Comparison of ENCODE assay signal across 8 mouse cellular contexts in genomic region chr9:69398453-69398850, GRCm38 (mm10). TPM values are rescaled to one million over a fixed set of nuclear protein-coding genes. Genes with fewer than 3 reads are reported as not detected.
DNase-seq lines count a peak whose midpoint lies in the region; ATAC-seq and TF ChIP-seq lines count a peak whose summit lies in the region.

No protein-coding gene starts in this region.

- peak overlapping the region; percentile 72 for H3K4me3 ChIP-seq in kidney, postnatal 0 days (replicated peaks; ENCODE audit: low read depth, low read length)
- H3K4me3 ChIP-seq in hindbrain, postnatal 0 days (ENCODE audit: low read length): peak overlapping the region; percentile 58
- peak overlapping the region; percentile 69 for H3K4me3 ChIP-seq in midbrain, embryonic 15.5 days

- WGBS in kidney, postnatal 0 days: 6% methylated on average over 10 of the region's 10 CpGs
- WGBS in hindbrain, postnatal 0 days: 19% methylated on average over 10 of the region's 10 CpGs
- WGBS in midbrain, embryonic 15.5 days: 21% methylated on average over 10 of the region's 10 CpGs

- peak overlapping the region; percentile 88 for H3K4me2 ChIP-seq in kidney, postnatal 0 days (ENCODE audit: low read length)
- peak overlapping the region; percentile 94 for H3K4me2 ChIP-seq in hindbrain, postnatal 0 days (ENCODE audit: low read depth, low read length)
- H3K4me2 ChIP-seq in midbrain, embryonic 15.5 days: peak overlapping the region; percentile 90

- TF ChIP-seq CTCF in kidney, postnatal 0 days (IDR thresholded peaks at IDR 0.05; ENCODE audit: low read depth): no peak
- no peak for TF ChIP-seq CTCF in hindbrain, postnatal 0 days (IDR thresholded peaks at IDR 0.05; ENCODE audit: low read depth)

- no peaks in the 10 kb centered on the region for H3K36me3 ChIP-seq in kidney, postnatal 0 days (ENCODE audit: insufficient read depth, low read length)
- H3K36me3 ChIP-seq in hindbrain, postnatal 0 days (ENCODE audit: insufficient read depth, low read length): no peaks in the 10 kb centered on the region
- no peaks in the 10 kb centered on the region for H3K36me3 ChIP-seq in midbrain, embryonic 15.5 days (replicated peaks)

- H3K9me3 ChIP-seq in kidney, postnatal 0 days (replicated peaks; ENCODE audit: low read length): no peaks in the 10 kb centered on the region
- no peaks in the 10 kb centered on the region for H3K9me3 ChIP-seq in hindbrain, postnatal 0 days (ENCODE audit: low read length)
- no peaks in the 10 kb centered on the region for H3K9me3 ChIP-seq in midbrain, embryonic 15.5 days

- ATAC-seq in kidney, postnatal 0 days (replicated peaks; ENCODE audit: low FRiP score, low read depth): no peak; the same call in 1 of the 2 replicates
- 0 out of 2 replicates have a peak, but pooled peaks have one; percentile 31 for ATAC-seq in common myeloid progenitor, adult 5-6 weeks (replicated peaks; ENCODE audit: low read depth, poor library complexity, severe bottlenecking)
- peak; percentile 34; the same call in 1 of the 2 replicates for ATAC-seq in hindbrain, postnatal 0 days
- ATAC-seq in midbrain, embryonic 15.5 days (replicated peaks): peak; percentile 46; the same call in 1 of the 2 replicates

- peak overlapping the region; percentile 91 for H3K9ac ChIP-seq in kidney, postnatal 0 days (ENCODE audit: low read depth, low read length)
- H3K9ac ChIP-seq in hindbrain, postnatal 0 days (replicated peaks; ENCODE audit: low read length): peak overlapping the region; percentile 88
- H3K9ac ChIP-seq in midbrain, embryonic 15.5 days: peak overlapping the region; percentile 83

- peak overlapping the region; percentile 94 for H3K27ac ChIP-seq in kidney, postnatal 0 days
- peak overlapping the region; percentile 93; the same call in 1 of the 2 replicates for H3K27ac ChIP-seq in hindbrain, postnatal 0 days
- H3K27ac ChIP-seq in midbrain, embryonic 15.5 days: peak overlapping the region; percentile 93

- no peak for DNase-seq in kidney, postnatal 0 days (ENCODE audit: low spot score)
- DNase-seq in kidney, postnatal 4 days: no peak
- no peak for DNase-seq in hindbrain, postnatal 0 days (ENCODE audit: low spot score)
- no peak for DNase-seq in layer of hippocampus, adult 9-10 months (ENCODE audit: low spot score)
- no peak for DNase-seq in layer of hippocampus, postnatal 25 days (ENCODE audit: extremely low spot score in 1 of 2, low spot score in 1 of 2)
- DNase-seq in kidney, postnatal 10 days: no peak

- H3K4me1 ChIP-seq in kidney, postnatal 0 days (replicated peaks; ENCODE audit: insufficient read depth, low read length): no peaks in the 10 kb centered on the region
- peaks cover 11% of the 10 kb centered on the region; the same call in 1 of the 2 replicates for H3K4me1 ChIP-seq in hindbrain, postnatal 0 days (ENCODE audit: insufficient read depth, low read length)
- peaks cover 13% of the 10 kb centered on the region for H3K4me1 ChIP-seq in midbrain, embryonic 15.5 days

- no peaks in the 10 kb centered on the region for H3K27me3 ChIP-seq in kidney, postnatal 0 days (ENCODE audit: insufficient read depth, low read length)
- H3K27me3 ChIP-seq in hindbrain, postnatal 0 days (ENCODE audit: insufficient read depth, low read length): no peaks in the 10 kb centered on the region
- no peaks in the 10 kb centered on the region for H3K27me3 ChIP-seq in midbrain, embryonic 15.5 days (replicated peaks)

RNA-seq across cellular contexts. Expression of gene Ice2, which starts 0.7 kb away (rescaled TPM):
- polyA plus RNA-seq in kidney, postnatal 0 days (2015; fragmentation: Nextera tagmentation; extraction: Ambion mirVana): 13.6 and 13.8 TPM in 2 replicates
- 19.2 and 30.9 TPM in 2 replicates for total RNA-seq in common myeloid progenitor, adult 5-6 weeks (2017)
- total RNA-seq in hindbrain, postnatal 0 days (2014; rRNA removed): 3.7 and 9.1 TPM in 2 replicates
- polyA plus RNA-seq in hindbrain, postnatal 0 days (2015; fragmentation: Nextera tagmentation; extraction: Ambion mirVana): 7.3 TPM in 2 replicates
- 9.0 and 11.0 TPM in 2 replicates for polyA plus RNA-seq in midbrain, embryonic 15.5 days (2015; fragmentation: Nextera tagmentation; extraction: Ambion mirVana)
- 10 to 100 TPM in 1 of 2 experiments, 1 to 10 TPM in 1; 9.8 to 10.9 TPM for total RNA-seq in layer of hippocampus, postnatal 25 days (2021)

RNA-seq across cellular contexts. Expression of gene Anxa2, which starts 55.0 kb away (rescaled TPM):
- polyA plus RNA-seq in kidney, postnatal 0 days (2015; fragmentation: Nextera tagmentation; extraction: Ambion mirVana): 442 and 483 TPM in 2 replicates
- total RNA-seq in common myeloid progenitor, adult 5-6 weeks (2017): 52.2 and 53.0 TPM in 2 replicates
- 69.6 and 73.4 TPM in 2 replicates for total RNA-seq in hindbrain, postnatal 0 days (2014; rRNA removed)
- 107 and 108 TPM in 2 replicates for polyA plus RNA-seq in hindbrain, postnatal 0 days (2015; fragmentation: Nextera tagmentation; extraction: Ambion mirVana)
- 123 and 142 TPM in 2 replicates for polyA plus RNA-seq in midbrain, embryonic 15.5 days (2015; fragmentation: Nextera tagmentation; extraction: Ambion mirVana)
- total RNA-seq in layer of hippocampus, postnatal 25 days (2021): 1 to 10 TPM; 8.5 to 9.4 TPM
